Mouse (Mus musculus) stomach, postnatal 0 days (tissue): ENCODE measurements around the gene Ccl17.

Experiments used
- CTCF ChIP-seq: IDR thresholded peaks from 2 replicates; pipeline ENCODE4 v1.5.1; 2016; ENCODE audit warnings: antibody characterized with exemption, low read depth, mild to moderate bottlenecking, moderate library complexity
- EP300 ChIP-seq: optimal IDR thresholded peaks from 2 replicates; pipeline ENCODE3; 2016; ENCODE audit warnings: antibody characterized with exemption

DNA sequence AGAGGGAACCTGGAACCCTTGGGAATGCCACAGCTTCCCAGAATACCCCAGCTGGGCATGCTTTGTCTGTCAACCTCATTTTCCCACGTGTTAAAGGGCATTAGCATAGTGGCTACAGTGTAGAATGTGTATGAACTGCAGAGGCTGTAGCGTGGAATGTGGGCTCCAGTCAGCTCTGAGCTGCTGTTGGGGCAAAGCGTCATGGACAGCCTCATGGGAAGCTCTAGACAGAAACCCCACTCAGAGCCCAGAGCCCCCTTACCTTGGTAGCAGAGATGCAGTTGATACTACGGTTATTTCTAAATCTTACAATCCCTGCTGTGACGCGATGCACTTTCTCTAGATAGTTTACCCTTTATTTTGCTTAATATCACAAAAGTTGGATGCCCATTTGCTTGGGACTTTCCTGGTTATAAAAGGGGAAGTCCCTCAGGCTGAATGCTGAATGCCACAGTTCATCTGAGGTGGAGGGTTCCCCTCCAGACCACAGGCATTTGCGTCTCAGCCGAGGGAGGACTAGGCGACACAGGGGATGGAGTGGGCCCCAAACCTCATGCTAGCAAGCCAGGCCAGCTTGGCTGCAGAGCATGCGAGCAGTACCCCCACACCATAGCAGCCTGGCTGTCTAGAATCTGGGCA lies 31.2 kb upstream of the Ccl17 start:
- TF ChIP-seq CTCF (no peak), EP300 (no peak)
